Mouse (Mus musculus) bone marrow, adult 2 months (tissue): Measurements from ENCODE around the gene Slc25a43.

ENCODE experiments used
- CTCF ChIP-seq: fragments of 200-500 bp; IDR thresholded peaks from 2 replicates; pipeline ENCODE4 v1.5.1; 2011; ENCODE audit warnings: low read length, control low read depth; ENCODE audit not compliant: control insufficient read depth, insufficient read depth
- POLR2A ChIP-seq: fragments of 200-500 bp; IDR thresholded peaks from 2 replicates; pipeline ENCODE4 v1.6.1; 2011; ENCODE audit warnings: low read depth, mild to moderate bottlenecking, control low read depth, low read length, borderline replicate concordance; ENCODE audit not compliant: control insufficient read depth

- TF ChIP-seq POLR2A (no peak), CTCF (no peak)
Observed at GRCm38 (mm10) chrX:36746789-36747188, 3.3 kb downstream of the Slc25a43 start.
